Mouse (Mus musculus) erythroblast, adult 5-6 weeks (primary cell): ENCODE results near the gene Tmem132c. TPM values are rescaled to one million over a fixed set of nuclear protein-coding genes. Genes with fewer than 3 reads are reported as not detected.

Source experiments
- ATAC-seq: replicated peaks from 2 replicates; pipeline ENCODE4 v1.8.0; 2016; ENCODE audit warnings: moderate number of reproducible peaks, mild to moderate bottlenecking, moderate TSS enrichment, inconsistent platforms; ENCODE audit not compliant: poor library complexity, low FRiP score, severe bottlenecking
- total RNA-seq, 2 experiments: library from RNA; stranded (forward) in 1 of 2; stranded (reverse) in 1 of 2; fragments of 150-400 nt in 1 of 2; fragments of 200-764, 138-1000 nt in 1 of 2; gene quantifications; 2 replicates each; pipeline versions ENCODE4 v1.2.3 to v1.2.4; 2015 to 2017; ENCODE audit warnings: low replicate concordance in 2 of 2

Gene Tmem132c
- not detected in 2 replicates for total RNA-seq (2015; ENCODE audit: low replicate concordance)
- total RNA-seq (2017; ENCODE audit: low replicate concordance): not detected in 2 replicates

GRCm38 (mm10) chr5:127241136-127241924, at the start of gene Tmem132c:
Tmem132c (plus strand) TSS chr5:127241808.
- no peak for ATAC-seq

DNA sequence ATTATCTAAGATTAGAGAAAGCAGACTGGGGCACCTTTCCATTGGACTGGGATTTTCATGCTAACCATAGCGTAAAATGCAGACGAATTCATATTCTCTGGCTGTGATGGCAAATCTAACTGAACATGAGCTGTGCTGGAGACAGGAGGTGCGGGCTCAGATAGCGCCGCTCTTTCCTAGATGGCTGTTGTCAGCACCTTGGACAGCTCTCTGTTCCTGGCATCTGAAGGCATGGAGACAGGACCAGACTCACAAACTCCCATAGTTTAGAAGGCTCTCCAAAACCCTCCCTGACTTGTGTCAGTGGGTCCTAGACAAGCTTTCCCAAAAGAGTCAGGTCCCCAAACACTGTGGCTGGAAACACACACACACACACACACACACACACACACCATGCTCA, 49.7 kb upstream of the Tmem132c start:
- ATAC-seq: no peak

GRCm38 (mm10) chr5:127198850-127199249, 42.8 kb upstream of the Tmem132c start:
- no peak for ATAC-seq

DNA sequence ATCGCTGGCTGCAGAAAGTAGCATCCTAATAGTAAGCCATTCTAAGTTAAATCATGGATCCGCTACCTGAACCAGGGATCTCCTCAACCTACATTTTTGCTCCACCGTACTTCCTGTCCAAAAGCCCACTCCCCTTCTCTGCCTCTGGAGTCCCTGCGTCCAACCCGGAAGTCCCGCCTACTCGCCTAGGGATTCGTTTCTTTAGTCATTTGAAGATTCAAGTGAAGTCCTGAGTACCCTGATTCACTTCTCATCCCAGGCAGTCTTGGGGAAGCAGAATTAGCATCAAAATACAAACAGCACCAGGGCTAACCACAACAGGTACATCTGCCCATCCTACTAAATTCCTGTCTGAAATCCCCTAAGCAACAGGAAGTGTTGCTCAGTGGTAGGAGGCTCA, 36.7 kb upstream of the Tmem132c start:
- no peak for ATAC-seq

DNA sequence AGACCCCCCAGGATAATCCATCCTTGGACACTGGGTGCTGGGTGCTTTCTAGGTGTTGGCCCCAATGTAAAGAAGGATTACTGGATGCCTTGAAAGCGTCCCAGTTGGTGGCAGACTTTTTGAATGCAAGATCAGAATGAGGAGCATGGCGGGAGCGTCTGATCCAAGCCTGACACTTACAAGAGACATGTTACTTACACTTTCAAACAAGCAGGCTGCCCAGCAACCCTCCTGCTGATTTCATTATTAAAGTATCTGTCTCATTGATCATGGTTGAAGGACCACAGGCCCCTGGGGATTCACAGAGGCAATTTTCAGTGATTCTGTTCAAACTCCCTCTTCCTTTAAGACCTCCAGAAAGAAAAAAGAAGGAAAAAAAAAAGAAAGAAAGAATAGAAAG, 25.2 kb upstream of the Tmem132c start:
- ATAC-seq: no peak

DNA sequence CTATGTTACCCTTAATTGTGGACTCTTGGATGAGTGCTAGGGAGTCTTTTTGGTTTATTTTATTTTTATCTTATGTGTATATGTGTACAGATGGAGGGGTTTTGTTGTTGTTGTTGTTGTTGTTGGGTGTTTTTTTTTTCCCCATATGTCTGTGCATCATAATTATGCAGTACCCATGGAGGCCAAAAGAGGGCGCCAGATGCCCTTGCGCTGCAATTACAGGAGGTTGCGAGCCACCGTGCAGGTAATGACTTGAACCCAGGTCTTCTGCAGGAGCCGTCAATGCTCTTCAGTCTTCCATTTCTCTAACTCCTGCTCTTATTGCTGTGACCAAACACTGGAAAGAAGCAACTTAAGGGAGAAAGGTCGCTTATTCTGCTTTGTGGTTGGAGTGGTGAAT, 23.9 kb upstream of the Tmem132c start:
- ATAC-seq: no peak

- ATAC-seq: no peak
Observed at GRCm38 (mm10) chr5:127227929-127228595, 13.5 kb upstream of the Tmem132c start.

DNA sequence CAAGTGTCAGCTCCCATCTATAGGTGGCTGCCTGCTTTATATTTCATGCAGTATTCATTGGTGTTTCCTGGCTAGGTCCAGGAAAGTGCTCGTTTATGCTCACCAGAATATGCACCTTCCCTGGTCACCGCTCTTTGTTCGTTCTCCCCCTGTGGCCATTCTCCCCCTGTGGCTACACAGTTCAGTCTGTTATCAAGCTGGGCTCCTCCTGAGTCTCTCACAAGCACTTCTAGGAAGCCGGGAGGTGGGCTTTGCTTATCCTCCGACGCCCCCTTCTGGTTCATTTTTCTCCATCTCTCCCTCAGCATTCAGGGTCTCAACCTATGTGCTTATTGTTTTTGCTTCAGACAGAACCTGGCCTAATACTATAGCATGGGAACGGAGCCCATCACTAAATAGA, 6.9 kb upstream of the Tmem132c start:
- ATAC-seq: no peak

DNA sequence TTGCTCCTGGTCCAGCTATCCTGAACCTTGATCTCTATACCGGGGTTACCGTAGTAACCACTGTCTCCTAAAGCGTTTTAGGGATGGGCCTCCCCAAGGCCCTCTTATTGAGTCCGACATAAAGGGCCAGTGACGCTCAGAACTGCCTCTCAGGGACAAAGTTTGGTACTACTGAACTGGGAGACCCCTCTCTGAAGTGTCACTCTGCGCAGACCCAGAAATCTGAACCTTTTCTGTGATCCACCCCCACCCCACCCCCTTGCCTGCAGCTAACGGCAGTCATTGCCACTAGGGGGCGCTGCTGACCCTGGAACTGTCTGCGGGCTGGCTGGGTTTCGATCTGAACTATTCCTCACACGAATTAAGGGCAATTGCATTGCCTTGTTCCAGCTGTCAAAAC, 6.4 kb upstream of the Tmem132c start:
- ATAC-seq: no peak

- no peak for ATAC-seq
Observed at GRCm38 (mm10) chr5:127239706-127240105, 1.9 kb upstream of the Tmem132c start.

DNA sequence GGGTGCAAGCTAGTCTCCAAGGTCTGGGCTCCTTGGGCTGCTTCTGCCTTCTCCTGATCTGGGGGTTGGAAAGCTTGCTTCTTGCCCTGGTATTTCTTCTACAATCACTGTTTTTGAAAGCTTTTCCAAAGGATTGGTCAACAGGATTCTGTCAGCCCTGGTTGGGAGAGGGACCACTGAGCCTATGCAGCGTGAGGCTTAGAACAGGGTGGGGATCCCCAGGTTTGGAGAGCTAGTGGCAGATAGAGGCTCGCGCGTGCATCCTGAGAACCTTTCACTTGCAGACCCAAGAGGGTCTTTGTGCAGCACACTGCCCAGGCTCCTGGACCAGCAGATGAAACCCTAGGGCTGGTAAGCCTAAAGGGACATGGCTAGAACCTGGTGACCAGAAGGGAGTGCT, 962 bp upstream of the Tmem132c start:
- no peak for ATAC-seq

GRCm38 (mm10) chr5:127241925-127242762, 536 bp downstream of the Tmem132c start:
- no peak for ATAC-seq

DNA sequence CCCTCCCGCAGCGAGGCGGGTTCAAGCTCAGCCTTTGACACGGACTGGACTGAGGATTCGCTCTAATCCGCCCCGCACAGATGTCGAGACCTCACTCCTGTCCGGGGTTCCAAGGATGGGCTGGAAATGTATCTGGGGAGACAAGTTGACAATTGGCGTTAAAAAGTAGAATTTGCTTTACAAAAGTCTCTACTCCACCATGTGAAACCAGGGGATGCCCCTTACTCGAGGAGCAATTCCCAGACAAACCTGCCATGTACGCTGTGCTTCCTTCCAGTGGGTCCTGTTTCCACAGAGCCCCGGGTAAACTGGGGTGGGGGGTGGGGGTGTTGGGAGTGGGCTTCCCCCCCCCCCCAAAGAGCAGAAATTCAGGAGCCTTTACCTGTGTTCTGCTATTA, 1.2 kb downstream of the Tmem132c start:
- no peak for ATAC-seq

DNA sequence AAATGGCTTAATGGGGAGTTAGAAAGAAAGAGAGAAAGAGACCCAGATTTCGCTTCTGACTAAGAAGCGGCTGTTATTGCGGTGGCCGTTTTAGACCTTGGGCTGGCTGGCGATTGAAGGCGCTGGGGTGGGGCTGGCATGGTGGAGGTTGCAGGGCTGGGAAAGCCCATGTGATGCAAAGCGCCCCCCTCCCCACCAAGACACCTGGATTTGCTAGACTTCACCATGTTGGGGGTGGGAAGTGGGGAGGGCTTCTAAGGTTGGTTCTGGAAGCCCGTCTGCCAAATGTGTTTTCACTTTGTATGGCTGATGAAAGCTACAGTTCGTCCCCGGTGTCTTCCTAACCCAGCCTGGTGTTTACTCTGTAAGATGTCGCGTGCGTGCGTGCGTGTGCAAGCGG, 1.6 kb downstream of the Tmem132c start:
- no peak for ATAC-seq

GRCm38 (mm10) chr5:127243611-127244010, 2.0 kb downstream of the Tmem132c start:
- ATAC-seq: no peak

GRCm38 (mm10) chr5:127253263-127253662, 11.7 kb downstream of the Tmem132c start:
- ATAC-seq: no peak

GRCm38 (mm10) chr5:127256947-127257610, 15.5 kb downstream of the Tmem132c start:
- ATAC-seq: no peak

GRCm38 (mm10) chr5:127262136-127262535, 20.5 kb downstream of the Tmem132c start:
- no peak for ATAC-seq

DNA sequence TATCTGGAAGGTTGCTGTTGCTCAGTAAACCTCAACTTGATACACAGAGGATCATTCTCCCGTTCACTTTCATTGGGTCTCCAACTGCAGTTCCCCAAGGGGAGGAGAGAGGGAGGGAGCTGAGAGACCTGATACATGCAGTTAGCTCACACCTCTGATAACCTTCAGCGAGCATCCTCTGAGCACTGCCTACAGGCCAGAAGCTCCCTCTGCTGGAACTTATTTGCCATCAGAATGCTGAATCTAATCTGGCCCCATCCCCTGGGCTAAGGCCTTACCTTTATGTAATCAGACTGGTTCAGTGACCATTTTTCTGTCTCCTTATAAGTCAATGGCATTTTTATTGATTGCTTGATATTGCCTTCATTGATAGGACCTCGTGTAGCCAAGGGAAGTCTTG, 29.5 kb downstream of the Tmem132c start:
- no peak for ATAC-seq

DNA sequence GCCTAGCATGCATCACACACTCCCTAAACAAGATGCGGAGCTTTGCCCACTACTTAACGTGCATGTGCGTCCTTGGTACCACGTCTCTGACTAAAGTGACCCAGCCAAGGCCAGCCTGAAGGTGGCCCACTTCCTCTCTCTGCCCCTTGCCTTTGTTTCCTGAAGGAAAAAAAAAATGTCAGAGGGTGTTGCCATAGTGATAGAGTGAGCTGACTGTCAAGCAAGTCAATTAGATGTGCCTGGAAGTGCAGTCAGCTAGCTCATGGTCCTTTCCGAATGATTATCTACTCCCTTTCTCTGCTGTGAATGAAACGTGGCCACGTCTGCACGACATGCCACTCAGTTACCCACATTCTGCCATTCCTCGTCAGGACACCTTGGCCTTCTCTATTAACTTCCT, 37.9 kb downstream of the Tmem132c start:
- no peak for ATAC-seq
